In genomic region chr8:69741231-69741630, GRCm38 (mm10) we compare ENCODE assay signal across 33 mouse cellular contexts. TPM values are rescaled to one million over a fixed set of nuclear protein-coding genes. Genes with fewer than 3 reads are reported as not detected.
A peak's percentile ranks its signal among the peaks of the same experiment; 100 is the strongest.
DNase-seq lines count a peak whose midpoint lies in the region; ATAC-seq lines count a peak whose summit lies in the region.
"Had no signal": no experiment of that assay in that cellular context is flagged by ENCODE, and none has a peak within 500 bp of the region (broad histone marks: within the 10 kb centered on the region; RNA-seq: fewer than 3 reads in every experiment).

No protein-coding gene starts in this region.

- no peak for ATAC-seq in heart, embryonic 12.5 days (ENCODE audit: insufficient number of reproducible peaks, low FRiP score)
- no peak for ATAC-seq in embryonic facial prominence, embryonic 14.5 days (ENCODE audit: low read depth)
- ATAC-seq: activated CD4-positive, CD25-positive, alpha-beta regulatory T cell, adult 4 months; forebrain, embryonic 13.5 days had no signal

- no peak overlapping the region for H3K4me2 ChIP-seq in heart, embryonic 12.5 days
- H3K4me2 ChIP-seq in embryonic facial prominence, embryonic 14.5 days (ENCODE audit: low read depth, low read length) = no peak overlapping the region
- H3K4me2 ChIP-seq: embryonic facial prominence, embryonic 13.5 days; forebrain, embryonic 13.5 days; heart, embryonic 11.5 days; hindbrain, embryonic 14.5 days; liver, embryonic 13.5 days; midbrain, embryonic 12.5 days; neural tube, embryonic 13.5 days had no signal

- no peaks in the 10 kb centered on the region for H3K9me3 ChIP-seq in heart, embryonic 12.5 days (replicated peaks)
- H3K9me3 ChIP-seq in embryonic facial prominence, embryonic 14.5 days (ENCODE audit: control insufficient read depth, low read length) = no peaks in the 10 kb centered on the region
- no peaks in the 10 kb centered on the region for H3K9me3 ChIP-seq in hindbrain, embryonic 10.5 days
- H3K9me3 ChIP-seq: embryonic facial prominence, embryonic 13.5 days; forebrain, embryonic 13.5 days; G1E; liver, embryonic 13.5 days; midbrain, embryonic 12.5 days; neural tube, embryonic 13.5 days had no signal

- H3K9ac ChIP-seq in heart, embryonic 12.5 days = no peak overlapping the region
- no peak overlapping the region for H3K9ac ChIP-seq in embryonic facial prominence, embryonic 14.5 days (ENCODE audit: low read depth, low read length)
- H3K9ac ChIP-seq: embryonic facial prominence, embryonic 13.5 days; forebrain, embryonic 13.5 days; hindbrain, embryonic 14.5 days; liver, embryonic 13.5 days; midbrain, embryonic 12.5 days; neural tube, embryonic 13.5 days had no signal

- no peak overlapping the region for H3K4me3 ChIP-seq in heart, embryonic 12.5 days
- no peak overlapping the region for H3K4me3 ChIP-seq in embryonic facial prominence, embryonic 14.5 days (ENCODE audit: low read depth, low read length)
- no peak overlapping the region for H3K4me3 ChIP-seq in hindbrain, embryonic 10.5 days
- H3K4me3 ChIP-seq: embryonic facial prominence, embryonic 13.5 days; forebrain, embryonic 13.5 days; liver, embryonic 13.5 days; midbrain, embryonic 12.5 days; neural tube, embryonic 13.5 days had no signal

- H3K36me3 ChIP-seq in heart, embryonic 12.5 days = peaks cover 23% of the 10 kb centered on the region
- peaks cover 19% of the 10 kb centered on the region for H3K36me3 ChIP-seq in embryonic facial prominence, embryonic 14.5 days (ENCODE audit: control insufficient read depth, insufficient read depth, low read length)
- peaks cover 28% of the 10 kb centered on the region for H3K36me3 ChIP-seq in hindbrain, embryonic 10.5 days

- no peaks in the 10 kb centered on the region for H3K4me1 ChIP-seq in heart, embryonic 12.5 days (replicated peaks)
- H3K4me1 ChIP-seq in embryonic facial prominence, embryonic 14.5 days (ENCODE audit: control insufficient read depth, insufficient read depth, low read length) = no peaks in the 10 kb centered on the region
- no peaks in the 10 kb centered on the region for H3K4me1 ChIP-seq in hindbrain, embryonic 10.5 days (replicated peaks)
- H3K4me1 ChIP-seq: embryonic facial prominence, embryonic 13.5 days; forebrain, embryonic 13.5 days; liver, embryonic 13.5 days; midbrain, embryonic 12.5 days; neural tube, embryonic 13.5 days had no signal

- no peaks in the 10 kb centered on the region for H3K27me3 ChIP-seq in heart, embryonic 12.5 days (replicated peaks)
- H3K27me3 ChIP-seq in embryonic facial prominence, embryonic 14.5 days (replicated peaks; ENCODE audit: control insufficient read depth, insufficient read depth, low read length) = no peaks in the 10 kb centered on the region
- no peaks in the 10 kb centered on the region for H3K27me3 ChIP-seq in hindbrain, embryonic 10.5 days (ENCODE audit: insufficient read depth, poor library complexity, severe bottlenecking)
- H3K27me3 ChIP-seq: CH12.LX; embryonic facial prominence, embryonic 13.5 days; forebrain, embryonic 13.5 days; liver, embryonic 13.5 days; midbrain, embryonic 12.5 days; neural tube, embryonic 13.5 days had no signal

- H3K27ac ChIP-seq in heart, embryonic 12.5 days (ENCODE audit: poor library complexity, severe bottlenecking) = no peak overlapping the region
- H3K27ac ChIP-seq in embryonic facial prominence, embryonic 14.5 days (replicated peaks; ENCODE audit: low read depth, low read length) = no peak overlapping the region
- H3K27ac ChIP-seq in hindbrain, embryonic 10.5 days = no peak overlapping the region
- H3K27ac ChIP-seq: embryonic facial prominence, embryonic 13.5 days; forebrain, embryonic 13.5 days; hindbrain, embryonic 14.5 days; kidney, postnatal 0 days; liver, embryonic 13.5 days; midbrain, embryonic 12.5 days; neural tube, embryonic 13.5 days had no signal

- 79% methylated on average over 2 of the region's 2 CpGs for WGBS in heart, embryonic 12.5 days
- 80% methylated on average over 2 of the region's 2 CpGs for WGBS in embryonic facial prominence, embryonic 14.5 days
- WGBS in hindbrain, embryonic 10.5 days = 81% methylated on average over 2 of the region's 2 CpGs

- peak; percentile 52 for DNase-seq in heart, adult 11 months
- DNase-seq in A20 (ENCODE audit: low read depth, low spot score) (peak; percentile 22), R1 (ENCODE audit: low read depth, low spot score) (peak; percentile 17)
- peak; percentile 11 for DNase-seq in embryonic facial prominence, embryonic 14.5 days (ENCODE audit: low spot score)
- no peak for DNase-seq in cerebellum, postnatal 10 days
- no peak for DNase-seq in hindbrain, embryonic 10.5 days (ENCODE audit: low spot score)
- no peak for DNase-seq in kidney, adult 18-20 months
- DNase-seq: adrenal gland, adult 2 months; adrenal gland, postnatal 36 days; B cell, adult 2 months; cerebellum, adult 8-10 months; gastrocnemius, postnatal 25 days; heart, adult 18-20 months; heart, postnatal 4 days; kidney, adult 8-10 months; layer of hippocampus, postnatal 36 days; left cerebral cortex, postnatal 4 days; liver, embryonic 13.5 days; lung, adult 2 months; thymus, adult 2 months; thymus, postnatal 4 days had no signal

RNA-seq across cellular contexts. Expression of gene Zfp963, which starts 8.5 kb away (rescaled TPM):
- polyA plus RNA-seq in heart, embryonic 12.5 days (2016; fragmentation: Nextera tagmentation; extraction: Ambion mirVana) = 2.9 and 3.3 TPM in 2 replicates
- 6.4 and 8.3 TPM in 2 replicates for polyA plus RNA-seq in embryonic facial prominence, embryonic 14.5 days (2014; fragmentation: Nextera tagmentation; extraction: Ambion mirVana)
- polyA plus RNA-seq in hindbrain, embryonic 10.5 days (2016; fragmentation: Nextera tagmentation; extraction: Ambion mirVana) = 6.2 and 6.3 TPM in 2 replicates

RNA-seq across cellular contexts. Expression of gene Zfp869, which starts 30.7 kb away (rescaled TPM):
- polyA plus RNA-seq in heart, embryonic 12.5 days (2016; fragmentation: Nextera tagmentation; extraction: Ambion mirVana) = 21.2 and 22.0 TPM in 2 replicates
- 24.7 and 30.1 TPM in 2 replicates for polyA plus RNA-seq in embryonic facial prominence, embryonic 14.5 days (2014; fragmentation: Nextera tagmentation; extraction: Ambion mirVana)
- 28.0 and 34.2 TPM in 2 replicates for polyA plus RNA-seq in hindbrain, embryonic 10.5 days (2016; fragmentation: Nextera tagmentation; extraction: Ambion mirVana)

RNA-seq across cellular contexts. Expression of gene Gm20422, which starts 33.5 kb away (rescaled TPM):
- 0.33 TPM in 1 of 2 replicates, not detected in the other for polyA plus RNA-seq in heart, embryonic 12.5 days (2016; fragmentation: Nextera tagmentation; extraction: Ambion mirVana)
- polyA plus RNA-seq in embryonic facial prominence, embryonic 14.5 days (2014; fragmentation: Nextera tagmentation; extraction: Ambion mirVana) = 0.22 and 0.43 TPM in 2 replicates
- polyA plus RNA-seq in hindbrain, embryonic 10.5 days (2016; fragmentation: Nextera tagmentation; extraction: Ambion mirVana) = 0.58 and 1.1 TPM in 2 replicates
- polyA plus RNA-seq: embryonic facial prominence, embryonic 13.5 days; heart, embryonic 11.5 days; midbrain, postnatal 0 days; thymus, adult 2 months had no signal

RNA-seq across cellular contexts. Expression of gene Atp13a1, which starts 49.7 kb away (rescaled TPM):
- 34.4 and 36.7 TPM in 2 replicates for polyA plus RNA-seq in heart, embryonic 12.5 days (2016; fragmentation: Nextera tagmentation; extraction: Ambion mirVana)
- 41.8 and 42.9 TPM in 2 replicates for polyA plus RNA-seq in embryonic facial prominence, embryonic 14.5 days (2014; fragmentation: Nextera tagmentation; extraction: Ambion mirVana)
- 61.1 and 61.6 TPM in 2 replicates for polyA plus RNA-seq in hindbrain, embryonic 10.5 days (2016; fragmentation: Nextera tagmentation; extraction: Ambion mirVana)

RNA-seq across cellular contexts. Expression of gene Zfp866, which starts 49.7 kb away (rescaled TPM):
- polyA plus RNA-seq in heart, embryonic 12.5 days (2016; fragmentation: Nextera tagmentation; extraction: Ambion mirVana) = 16.9 and 18.0 TPM in 2 replicates
- polyA plus RNA-seq in embryonic facial prominence, embryonic 14.5 days (2014; fragmentation: Nextera tagmentation; extraction: Ambion mirVana) = 26.0 and 29.9 TPM in 2 replicates
- 31.5 and 33.1 TPM in 2 replicates for polyA plus RNA-seq in hindbrain, embryonic 10.5 days (2016; fragmentation: Nextera tagmentation; extraction: Ambion mirVana)

Comparison
In these comparisons a context has a peak if more than half of its experiments do, and no peak if none do; other contexts are left out.
1. DNase-seq: peak in heart, adult 11 months (single experiment), A20 (single experiment), R1 (single experiment) and embryonic facial prominence, embryonic 14.5 days (single experiment); none in cerebellum, postnatal 10 days (0 of 2), hindbrain, embryonic 10.5 days (single experiment) and kidney, adult 18-20 months (single experiment).